Mouse (Mus musculus) spleen, adult 2 months (tissue): ENCODE data around the gene Smad9.

Experiments
- CTCF ChIP-seq: fragments of 200-500 bp; IDR thresholded peaks from 2 replicates; pipeline ENCODE4 v1.5.1; 2011; ENCODE audit warnings: mild to moderate bottlenecking, inconsistent platforms; ENCODE audit not compliant: insufficient read depth, insufficient read length, insufficient replicate concordance; ENCODE audit errors: extremely low read depth
- POLR2A ChIP-seq: fragments of 200-500 bp; IDR thresholded peaks from 2 replicates; pipeline ENCODE4 v1.6.1; 2011; ENCODE audit warnings: low read depth, low read length, inconsistent platforms

DNA sequence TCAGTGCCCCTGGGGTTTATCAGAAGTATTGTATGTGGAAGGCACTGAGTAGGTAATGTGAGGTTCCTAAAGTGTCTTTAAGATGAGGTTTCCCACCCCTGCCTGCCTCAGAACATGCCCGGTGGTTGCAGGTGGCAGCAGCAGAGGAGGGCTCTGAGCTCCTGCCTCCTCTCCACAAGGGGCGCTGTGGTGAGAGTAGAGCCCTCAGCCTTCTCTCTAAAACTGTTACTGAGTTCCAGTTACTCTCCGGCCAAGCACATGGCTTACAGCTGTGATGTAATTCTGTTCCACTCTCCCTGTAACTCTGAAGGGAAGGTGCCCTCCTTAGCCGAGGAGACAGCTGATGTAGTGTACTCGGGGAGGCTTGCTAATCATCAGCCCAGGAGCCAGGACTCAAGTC is 9.6 kb upstream of the Smad9 start:
- peak; percentile 38; the same call in 1 of the 2 replicates for TF ChIP-seq CTCF
- TF ChIP-seq POLR2A = no peak
